Mouse (Mus musculus) thymus, adult 2 months (tissue): ENCODE measurements around the gene Selenon.

Experiments
- CTCF ChIP-seq: fragments of 200-500 bp; IDR thresholded peaks from 2 replicates; pipeline ENCODE4 v1.5.1; 2012; ENCODE audit warnings: mild to moderate bottlenecking, control low read depth, low read length, moderate library complexity, borderline replicate concordance; ENCODE audit not compliant: control insufficient read depth, poor library complexity, insufficient read depth; ENCODE audit errors: extremely low read depth
- POLR2A ChIP-seq: fragments of 200-500 bp; IDR thresholded peaks from 2 replicates; pipeline ENCODE4 v1.6.1; 2012; ENCODE audit warnings: mild to moderate bottlenecking, low read length, control low read depth, moderate library complexity; ENCODE audit not compliant: control insufficient read depth, poor library complexity, insufficient read depth; ENCODE audit errors: extremely low read depth

GRCm38 (mm10) chr4:134588951-134589350, 37.0 kb upstream of the Selenon start:
- TF ChIP-seq POLR2A (no peak), CTCF (no peak)
